Mouse (Mus musculus): ENCODE measurements around the gene Pogz.

GRCm38 (mm10) chr3:94859471-94859870, 22.1 kb downstream of the Pogz start:
- no peak for TF ChIP-seq POLR2A (IDR thresholded peaks at IDR 0.05; ENCODE audit: borderline replicate concordance, control insufficient read depth, low read depth, low read length)
- TF ChIP-seq CTCF (IDR thresholded peaks at IDR 0.05; ENCODE audit: control insufficient read depth, insufficient read depth, low read length): no peak
